Mouse (Mus musculus) ES-Bruce4 (cell line): ENCODE data around the gene Wdr59.

ENCODE experiments used
- CTCF ChIP-seq: IDR thresholded peaks from one replicate; pipeline ENCODE4 v1.8.1; 2011; ENCODE audit warnings: low read depth, low read length
- EP300 ChIP-seq: IDR thresholded peaks from 2 replicates; pipeline ENCODE4 v1.6.1; 2011; ENCODE audit warnings: low read depth, low read length; ENCODE audit not compliant: insufficient read depth
- POLR2A ChIP-seq: IDR thresholded peaks from one replicate; pipeline ENCODE4 v1.8.1; 2011; ENCODE audit warnings: low read length; ENCODE audit not compliant: insufficient read depth

DNA sequence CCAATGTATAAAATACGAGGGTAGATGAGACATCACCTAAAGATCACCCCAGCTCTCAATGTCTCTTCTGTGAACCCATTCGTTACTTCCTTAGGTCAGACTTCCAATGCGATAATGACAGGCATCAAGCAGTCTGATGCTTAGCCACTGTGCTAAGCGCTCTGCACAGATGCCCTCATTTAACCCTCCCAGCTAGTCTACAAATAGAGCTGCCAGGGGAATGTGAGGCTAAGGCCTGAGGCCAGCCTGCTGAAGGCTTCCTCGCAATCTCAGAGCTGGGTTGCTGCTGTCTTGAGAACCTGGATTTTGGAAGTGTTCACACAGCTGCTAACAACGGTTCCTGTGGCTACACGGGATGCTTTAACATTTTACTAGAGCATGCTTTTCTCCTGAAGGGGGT lies 9.0 kb downstream of the Wdr59 start:
- no peak for TF ChIP-seq POLR2A
- no peak for TF ChIP-seq EP300
- no peak for TF ChIP-seq CTCF
